Mouse (Mus musculus): ENCODE results near the gene Bbox1. TPM values are rescaled to one million over a fixed set of nuclear protein-coding genes. Genes with fewer than 3 reads are reported as not detected.

The Bbox1 gene
- polyA plus RNA-seq, 1 experiment from 2014 or later, result 0.12 TPM

- no peak for ATAC-seq (ENCODE audit: low FRiP score, low TSS enrichment)
- H3K4me1 ChIP-seq (ENCODE audit: insufficient read depth, low read length), result no peaks in the 10 kb centered on the region
- H3K4me3 ChIP-seq (ENCODE audit: low read length), result no peak overlapping the region
- no peaks in the 10 kb centered on the region for H3K27me3 ChIP-seq (ENCODE audit: insufficient read depth, low read length)
- no peak overlapping the region for H3K4me2 ChIP-seq (replicated peaks; ENCODE audit: low read depth, low read length)
- no peaks in the 10 kb centered on the region for H3K9me3 ChIP-seq (ENCODE audit: low read length)
- H3K9ac ChIP-seq (replicated peaks; ENCODE audit: low read length), result no peak overlapping the region
- H3K36me3 ChIP-seq (ENCODE audit: insufficient read depth, low read length), result no peaks in the 10 kb centered on the region
- WGBS, result 81% methylated on average over 3 of the region's 3 CpGs
- no peak overlapping the region for H3K27ac ChIP-seq (ENCODE audit: low read length)
Measured at GRCm38 (mm10) chr2:110285829-110286504, 28.4 kb downstream of the Bbox1 start.

- no peaks in the 10 kb centered on the region for H3K36me3 ChIP-seq (ENCODE audit: insufficient read depth, low read length)
- H3K27ac ChIP-seq (ENCODE audit: low read length), result no peak overlapping the region
- H3K4me3 ChIP-seq (ENCODE audit: low read length), result no peak overlapping the region
- 70% methylated on average over 2 of the region's 2 CpGs for WGBS
- no peak overlapping the region for H3K4me2 ChIP-seq (replicated peaks; ENCODE audit: low read depth, low read length)
- no peaks in the 10 kb centered on the region for H3K27me3 ChIP-seq (ENCODE audit: insufficient read depth, low read length)
- no peaks in the 10 kb centered on the region for H3K9me3 ChIP-seq (ENCODE audit: low read length)
- no peak overlapping the region for H3K9ac ChIP-seq (replicated peaks; ENCODE audit: low read length)
- no peak for ATAC-seq (ENCODE audit: low FRiP score, low TSS enrichment)
- peaks cover 3% of the 10 kb centered on the region for H3K4me1 ChIP-seq (ENCODE audit: insufficient read depth, low read length)
Measured at GRCm38 (mm10) chr2:110275424-110275823, 38.9 kb downstream of the Bbox1 start.

GRCm38 (mm10) chr2:110274160-110274559, 40.2 kb downstream of the Bbox1 start:
- Histone ChIP-seq H3K9me3 (ENCODE audit: low read length) (no peaks in the 10 kb centered on the region), H3K4me3 (ENCODE audit: low read length) (no peak overlapping the region), H3K4me2 (replicated peaks; ENCODE audit: low read depth, low read length) (no peak overlapping the region), H3K27me3 (ENCODE audit: insufficient read depth, low read length) (no peaks in the 10 kb centered on the region), H3K4me1 (ENCODE audit: insufficient read depth, low read length) (peaks cover 3% of the 10 kb centered on the region), H3K27ac (ENCODE audit: low read length) (no peak overlapping the region), H3K9ac (replicated peaks; ENCODE audit: low read length) (no peak overlapping the region), H3K36me3 (ENCODE audit: insufficient read depth, low read length) (no peaks in the 10 kb centered on the region)
- ATAC-seq (ENCODE audit: low FRiP score, low TSS enrichment), result peak; percentile 89
- 63% methylated on average over 2 of the region's 2 CpGs for WGBS

GRCm38 (mm10) chr2:110269281-110269680, 45.1 kb downstream of the Bbox1 start:
- Histone ChIP-seq H3K4me2 (replicated peaks; ENCODE audit: low read depth, low read length) (no peak overlapping the region), H3K4me1 (ENCODE audit: insufficient read depth, low read length) (no peaks in the 10 kb centered on the region), H3K9me3 (ENCODE audit: low read length) (no peaks in the 10 kb centered on the region), H3K36me3 (ENCODE audit: insufficient read depth, low read length) (no peaks in the 10 kb centered on the region), H3K27ac (ENCODE audit: low read length) (no peak overlapping the region), H3K27me3 (ENCODE audit: insufficient read depth, low read length) (no peaks in the 10 kb centered on the region), H3K9ac (replicated peaks; ENCODE audit: low read length) (no peak overlapping the region), H3K4me3 (ENCODE audit: low read length) (no peak overlapping the region)
- 43% methylated on average over 3 of the region's 3 CpGs for whole genome bisulfite sequencing
- ATAC-seq (ENCODE audit: low FRiP score, low TSS enrichment), result peak; percentile 57; the same call in 1 of the 2 replicates

GRCm38 (mm10) chr2:110232252-110232651, 82.1 kb downstream of the Bbox1 start:
- Histone ChIP-seq H3K36me3 (ENCODE audit: insufficient read depth, low read length) (no peaks in the 10 kb centered on the region), H3K27me3 (ENCODE audit: insufficient read depth, low read length) (no peaks in the 10 kb centered on the region), H3K9me3 (ENCODE audit: low read length) (no peaks in the 10 kb centered on the region), H3K27ac (ENCODE audit: low read length) (no peak overlapping the region), H3K4me2 (replicated peaks; ENCODE audit: low read depth, low read length) (no peak overlapping the region), H3K4me1 (ENCODE audit: insufficient read depth, low read length) (peaks cover 10% of the 10 kb centered on the region), H3K9ac (replicated peaks; ENCODE audit: low read length) (no peak overlapping the region), H3K4me3 (ENCODE audit: low read length) (no peak overlapping the region)
- 86% methylated on average over 9 of the region's 9 CpGs for WGBS
- ATAC-seq (ENCODE audit: low FRiP score, low TSS enrichment), result no peak

- H3K4me2 ChIP-seq (replicated peaks; ENCODE audit: low read depth, low read length), result no peak overlapping the region
- WGBS, result 58% methylated on average over 4 of the region's 4 CpGs
- no peaks in the 10 kb centered on the region for H3K27me3 ChIP-seq (ENCODE audit: insufficient read depth, low read length)
- no peak overlapping the region for H3K4me3 ChIP-seq (ENCODE audit: low read length)
- H3K36me3 ChIP-seq (ENCODE audit: insufficient read depth, low read length), result no peaks in the 10 kb centered on the region
- peak overlapping the region; percentile 28; the same call in 1 of the 2 replicates for H3K27ac ChIP-seq (ENCODE audit: low read length)
- peaks cover 10% of the 10 kb centered on the region for H3K4me1 ChIP-seq (ENCODE audit: insufficient read depth, low read length)
- no peak for ATAC-seq (ENCODE audit: low FRiP score, low TSS enrichment)
- H3K9ac ChIP-seq (replicated peaks; ENCODE audit: low read length), result no peak overlapping the region
- no peaks in the 10 kb centered on the region for H3K9me3 ChIP-seq (ENCODE audit: low read length)
Measured at GRCm38 (mm10) chr2:110230753-110231152, 83.6 kb downstream of the Bbox1 start.

GRCm38 (mm10) chr2:110229143-110230087, 84.9 kb downstream of the Bbox1 start:
- Histone ChIP-seq H3K4me2 (replicated peaks; ENCODE audit: low read depth, low read length) (no peak overlapping the region; the same call in 1 of the 2 replicates), H3K27ac (ENCODE audit: low read length) (0 out of 2 replicates have a peak overlapping the region, but pooled peaks have one; percentile 36), H3K4me3 (ENCODE audit: low read length) (no peak overlapping the region), H3K9ac (replicated peaks; ENCODE audit: low read length) (no peak overlapping the region), H3K27me3 (ENCODE audit: insufficient read depth, low read length) (no peaks in the 10 kb centered on the region), H3K4me1 (ENCODE audit: insufficient read depth, low read length) (peaks cover 14% of the 10 kb centered on the region), H3K9me3 (ENCODE audit: low read length) (no peaks in the 10 kb centered on the region), H3K36me3 (ENCODE audit: insufficient read depth, low read length) (no peaks in the 10 kb centered on the region)
- WGBS, result 35% methylated on average over 15 of the region's 15 CpGs
- peak; percentile 67 for ATAC-seq (ENCODE audit: low FRiP score, low TSS enrichment)

- H3K27me3 ChIP-seq (ENCODE audit: insufficient read depth, low read length), result no peaks in the 10 kb centered on the region
- peak; percentile 83 for ATAC-seq (ENCODE audit: low FRiP score, low TSS enrichment)
- H3K9ac ChIP-seq (replicated peaks; ENCODE audit: low read length), result no peak overlapping the region
- H3K27ac ChIP-seq (ENCODE audit: low read length), result peak overlapping the region; percentile 91
- 20% methylated on average over 4 of the region's 4 CpGs for WGBS
- H3K4me1 ChIP-seq (ENCODE audit: insufficient read depth, low read length), result peaks cover 14% of the 10 kb centered on the region
- H3K4me3 ChIP-seq (ENCODE audit: low read length), result no peak overlapping the region
- H3K36me3 ChIP-seq (ENCODE audit: insufficient read depth, low read length), result no peaks in the 10 kb centered on the region
- no peaks in the 10 kb centered on the region for H3K9me3 ChIP-seq (ENCODE audit: low read length)
- no peak overlapping the region for H3K4me2 ChIP-seq (replicated peaks; ENCODE audit: low read depth, low read length)
Measured at GRCm38 (mm10) chr2:110226421-110226820, 87.9 kb downstream of the Bbox1 start.

- Histone ChIP-seq H3K27me3 (ENCODE audit: insufficient read depth, low read length) (no peaks in the 10 kb centered on the region), H3K9me3 (ENCODE audit: low read length) (no peaks in the 10 kb centered on the region), H3K4me1 (ENCODE audit: insufficient read depth, low read length) (peaks cover 14% of the 10 kb centered on the region), H3K9ac (replicated peaks; ENCODE audit: low read length) (no peak overlapping the region), H3K27ac (ENCODE audit: low read length) (peak overlapping the region; percentile 91), H3K4me2 (replicated peaks; ENCODE audit: low read depth, low read length) (no peak overlapping the region), H3K36me3 (ENCODE audit: insufficient read depth, low read length) (no peaks in the 10 kb centered on the region), H3K4me3 (ENCODE audit: low read length) (no peak overlapping the region)
- ATAC-seq (ENCODE audit: low FRiP score, low TSS enrichment), result no peak
Measured at GRCm38 (mm10) chr2:110225969-110226368, 88.4 kb downstream of the Bbox1 start.
